Mouse (Mus musculus): ENCODE results near the gene Camsap2.

DNA sequence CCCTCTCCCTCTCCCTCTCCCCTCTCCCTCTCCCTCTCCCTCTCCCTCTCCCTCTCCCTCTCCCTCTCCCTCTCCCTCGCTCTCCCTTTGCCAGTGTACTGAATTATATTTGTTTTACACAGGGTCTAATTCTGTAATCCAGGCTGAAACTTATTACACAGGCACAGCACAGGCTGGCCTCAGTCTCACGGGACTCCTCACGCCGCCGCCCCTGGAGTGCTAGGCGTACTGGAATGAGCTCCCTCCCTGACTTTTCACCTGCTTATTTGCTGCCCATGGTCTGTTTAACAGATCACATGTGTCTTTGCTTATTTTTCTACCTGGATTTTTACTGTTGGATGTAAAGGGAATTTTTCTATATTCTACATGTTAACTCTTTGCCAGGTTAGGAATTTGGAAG lies 41.0 kb upstream of the Camsap2 start:
- no peak for TF ChIP-seq CTCF (IDR thresholded peaks at IDR 0.05; ENCODE audit: control insufficient read depth, insufficient read depth, low read length)
- no peak for TF ChIP-seq POLR2A (IDR thresholded peaks at IDR 0.05; ENCODE audit: borderline replicate concordance, control insufficient read depth, low read depth, low read length)
